In genomic region chr5:65575896-65576295, GRCm38 (mm10) we compare ENCODE assay signal across 27 mouse cellular contexts. TPM values are rescaled to one million over a fixed set of nuclear protein-coding genes. Genes with fewer than 3 reads are reported as not detected.
DNase-seq lines count a peak whose midpoint lies in the region; ATAC-seq and TF ChIP-seq lines count a peak whose summit lies in the region.
"Had no signal": no experiment of that assay in that cellular context is flagged by ENCODE, and none has a peak within 500 bp of the region (broad histone marks: within the 10 kb centered on the region; RNA-seq: fewer than 3 reads in every experiment).

No protein-coding gene starts in this region.

- no peak overlapping the region for H3K4me3 ChIP-seq in embryonic facial prominence, embryonic 14.5 days (ENCODE audit: low read depth, low read length)
- no peak overlapping the region for H3K4me3 ChIP-seq in embryonic facial prominence, embryonic 10.5 days
- no peak overlapping the region for H3K4me3 ChIP-seq in liver, adult 2 months (ENCODE audit: insufficient read depth, low read depth, low read length)
- no peak overlapping the region for H3K4me3 ChIP-seq in liver, embryonic 12.5 days
- H3K4me3 ChIP-seq: embryonic facial prominence, embryonic 15.5 days; forebrain, embryonic 12.5 days; forebrain, embryonic 15.5 days; heart, adult 2 months; heart, embryonic 10.5 days; heart, embryonic 13.5 days; hindbrain, embryonic 12.5 days; hindbrain, embryonic 15.5 days had no signal

- no peaks in the 10 kb centered on the region for H3K9me3 ChIP-seq in embryonic facial prominence, embryonic 14.5 days (ENCODE audit: control insufficient read depth, low read length)
- H3K9me3 ChIP-seq in embryonic facial prominence, embryonic 10.5 days = no peaks in the 10 kb centered on the region
- H3K9me3 ChIP-seq in liver, embryonic 12.5 days (replicated peaks) = no peaks in the 10 kb centered on the region
- H3K9me3 ChIP-seq: embryonic facial prominence, embryonic 15.5 days; forebrain, embryonic 12.5 days; forebrain, embryonic 15.5 days; G1E; heart, embryonic 10.5 days; heart, embryonic 13.5 days; hindbrain, embryonic 12.5 days; hindbrain, embryonic 15.5 days had no signal

- no peaks in the 10 kb centered on the region for H3K27me3 ChIP-seq in embryonic facial prominence, embryonic 14.5 days (replicated peaks; ENCODE audit: control insufficient read depth, insufficient read depth, low read length)
- H3K27me3 ChIP-seq in embryonic facial prominence, embryonic 10.5 days (replicated peaks; ENCODE audit: low read depth, poor library complexity, severe bottlenecking) = no peaks in the 10 kb centered on the region
- H3K27me3 ChIP-seq in liver, adult 2 months (ENCODE audit: control insufficient read depth, insufficient read depth, low read length) = no peaks in the 10 kb centered on the region
- no peaks in the 10 kb centered on the region for H3K27me3 ChIP-seq in liver, embryonic 12.5 days (replicated peaks)
- H3K27me3 ChIP-seq: CH12.LX; embryonic facial prominence, embryonic 15.5 days; forebrain, embryonic 12.5 days; forebrain, embryonic 15.5 days; heart, embryonic 13.5 days; hindbrain, embryonic 12.5 days; hindbrain, embryonic 15.5 days had no signal

- DNase-seq in embryonic facial prominence, embryonic 14.5 days (ENCODE audit: low spot score) = peak; percentile 15
- no peak for DNase-seq in embryonic facial prominence, embryonic 10.5 days (ENCODE audit: low spot score)
- DNase-seq in liver, adult 2 months (ENCODE audit: extremely low read depth, low read depth, low spot score) = peak; percentile 30
- DNase-seq in adipocyte (ENCODE audit: low spot score) = peak; percentile 79
- peak; percentile 13 for DNase-seq in skeletal muscle tissue, adult 2 months (ENCODE audit: low read depth, low spot score)
- no peak for DNase-seq in heart, postnatal 36 days
- DNase-seq: adrenal gland, adult 8-10 months; B cell, adult 2 months; cerebellum, adult 11-12 months; cerebellum, adult 8-10 months; cerebellum, postnatal 10 days; cerebellum, postnatal 36 days; embryo, embryonic 11 days; gastrocnemius, postnatal 14 days; heart, adult 2 months; heart, postnatal 14 days had no signal

- intact Hi-C loops in heart, postnatal 36 days (cut with DNase I) = no loop called here

- no peak for ATAC-seq in embryonic facial prominence, embryonic 14.5 days (ENCODE audit: low read depth)
- ATAC-seq in liver, embryonic 12.5 days = no peak
- ATAC-seq: forebrain, embryonic 15.5 days; intestine, postnatal 0 days had no signal

- H3K4me2 ChIP-seq in embryonic facial prominence, embryonic 14.5 days (ENCODE audit: low read depth, low read length) = no peak overlapping the region
- no peak overlapping the region for H3K4me2 ChIP-seq in liver, embryonic 12.5 days
- H3K4me2 ChIP-seq: embryonic facial prominence, embryonic 15.5 days; forebrain, embryonic 12.5 days; forebrain, embryonic 15.5 days; heart, embryonic 13.5 days; hindbrain, embryonic 12.5 days; hindbrain, embryonic 15.5 days had no signal

- H3K4me1 ChIP-seq in embryonic facial prominence, embryonic 14.5 days (ENCODE audit: control insufficient read depth, insufficient read depth, low read length) = no peaks in the 10 kb centered on the region; the same call in 1 of the 2 replicates
- H3K4me1 ChIP-seq in embryonic facial prominence, embryonic 10.5 days = no peaks in the 10 kb centered on the region
- H3K4me1 ChIP-seq in liver, adult 2 months (ENCODE audit: control insufficient read depth, insufficient read depth, low read length) = peaks cover 1% of the 10 kb centered on the region; the same call in 1 of the 2 replicates
- peaks cover 7% of the 10 kb centered on the region; the same call in 1 of the 2 replicates for H3K4me1 ChIP-seq in liver, embryonic 12.5 days
- H3K4me1 ChIP-seq: forebrain, embryonic 12.5 days; forebrain, embryonic 15.5 days; hindbrain, embryonic 12.5 days; hindbrain, embryonic 15.5 days had no signal

- TF ChIP-seq CTCF in liver, adult 2 months (IDR thresholded peaks at IDR 0.05; ENCODE audit: low read depth, low read length) = no peak

- WGBS in embryonic facial prominence, embryonic 14.5 days = 74% methylated on average over 2 of the region's 2 CpGs
- WGBS in embryonic facial prominence, embryonic 10.5 days = 88% methylated on average over 2 of the region's 2 CpGs
- 38% methylated on average over 2 of the region's 2 CpGs for WGBS in liver, adult 2 months
- WGBS in liver, embryonic 12.5 days (ENCODE audit: insufficient replicate concordance) = 84% methylated on average over 2 of the region's 2 CpGs

- TF ChIP-seq POLR2A in liver, adult 2 months (IDR thresholded peaks at IDR 0.05; ENCODE audit: extremely low read depth, insufficient read depth, low read length) = no peak

- no peak overlapping the region for H3K9ac ChIP-seq in embryonic facial prominence, embryonic 14.5 days (ENCODE audit: low read depth, low read length)
- no peak overlapping the region for H3K9ac ChIP-seq in liver, adult 2 months (ENCODE audit: low read depth, low read length)
- no peak overlapping the region for H3K9ac ChIP-seq in liver, embryonic 12.5 days
- H3K9ac ChIP-seq: embryonic facial prominence, embryonic 15.5 days; forebrain, embryonic 12.5 days; forebrain, embryonic 15.5 days; heart, embryonic 13.5 days; hindbrain, embryonic 12.5 days; hindbrain, embryonic 15.5 days had no signal

- H3K36me3 ChIP-seq in embryonic facial prominence, embryonic 14.5 days (ENCODE audit: control insufficient read depth, insufficient read depth, low read length) = peaks cover 35% of the 10 kb centered on the region
- peaks cover 57% of the 10 kb centered on the region for H3K36me3 ChIP-seq in embryonic facial prominence, embryonic 10.5 days (replicated peaks)
- peaks cover 7% of the 10 kb centered on the region; the same call in 1 of the 2 replicates for H3K36me3 ChIP-seq in liver, adult 2 months (ENCODE audit: control insufficient read depth, insufficient read depth, low read length)
- H3K36me3 ChIP-seq in liver, embryonic 12.5 days = peaks cover 51% of the 10 kb centered on the region

- H3K79me2 ChIP-seq in liver, adult 2 months (ENCODE audit: control insufficient read depth, insufficient read depth, low read length) = peaks cover 3% of the 10 kb centered on the region; the same call in 1 of the 2 replicates

- no peak overlapping the region for H3K27ac ChIP-seq in embryonic facial prominence, embryonic 14.5 days (replicated peaks; ENCODE audit: low read depth, low read length)
- H3K27ac ChIP-seq in embryonic facial prominence, embryonic 10.5 days (replicated peaks) = no peak overlapping the region
- H3K27ac ChIP-seq in liver, adult 2 months (replicated peaks; ENCODE audit: insufficient read depth, low read depth, low read length) = no peak overlapping the region
- no peak overlapping the region for H3K27ac ChIP-seq in liver, embryonic 12.5 days
- H3K27ac ChIP-seq: embryonic facial prominence, embryonic 15.5 days; forebrain, embryonic 12.5 days; forebrain, embryonic 15.5 days; heart, adult 2 months; heart, embryonic 10.5 days; heart, embryonic 13.5 days; hindbrain, embryonic 12.5 days; hindbrain, embryonic 15.5 days had no signal

RNA-seq across cellular contexts. Expression of gene Ube2k, which starts 38.9 kb away (rescaled TPM):
- 122 and 130 TPM in 2 replicates for polyA plus RNA-seq in embryonic facial prominence, embryonic 14.5 days (2014; fragmentation: Nextera tagmentation; extraction: Ambion mirVana)
- 214 and 216 TPM in 2 replicates for polyA plus RNA-seq in embryonic facial prominence, embryonic 10.5 days (2016; fragmentation: Nextera tagmentation; extraction: Ambion mirVana)
- 14.0 and 16.2 TPM in 2 replicates for total RNA-seq in liver, adult 2 months (2014; rRNA removed)
- polyA plus RNA-seq in liver, adult 2 months (2012; rRNA removed) = 19.0 and 20.7 TPM in 2 replicates
- polyA plus RNA-seq in liver, embryonic 12.5 days (2016; fragmentation: Nextera tagmentation; extraction: Ambion mirVana) = 136 and 137 TPM in 2 replicates
- 10 to 100 TPM; 59.4 to 67.6 TPM for total RNA-seq in heart, postnatal 36 days (2021)

RNA-seq across cellular contexts. Expression of gene Smim14, which starts 38.9 kb away (rescaled TPM):
- 144 and 146 TPM in 2 replicates for polyA plus RNA-seq in embryonic facial prominence, embryonic 14.5 days (2014; fragmentation: Nextera tagmentation; extraction: Ambion mirVana)
- 56.0 and 69.3 TPM in 2 replicates for polyA plus RNA-seq in embryonic facial prominence, embryonic 10.5 days (2016; fragmentation: Nextera tagmentation; extraction: Ambion mirVana)
- total RNA-seq in liver, adult 2 months (2014; rRNA removed) = 60.5 and 66.9 TPM in 2 replicates
- polyA plus RNA-seq in liver, adult 2 months (2012; rRNA removed) = 66.6 and 72.3 TPM in 2 replicates
- polyA plus RNA-seq in liver, embryonic 12.5 days (2016; fragmentation: Nextera tagmentation; extraction: Ambion mirVana) = 45.5 and 47.4 TPM in 2 replicates
- 10 to 100 TPM; 88.8 to 95.0 TPM for total RNA-seq in heart, postnatal 36 days (2021)

Comparison
In these comparisons a context has a peak if more than half of its experiments do, and no peak if none do; other contexts are left out.
1. DNase-seq: peak in embryonic facial prominence, embryonic 14.5 days (single experiment), liver, adult 2 months (single experiment), adipocyte (single experiment) and skeletal muscle tissue, adult 2 months (single experiment); none in embryonic facial prominence, embryonic 10.5 days (single experiment) and heart, postnatal 36 days (0 of 2).